Mouse (Mus musculus) cerebellum, postnatal 4 days (tissue): ENCODE measurements around the gene Gm4707.
"Not testable (repeated sequence)": the region's sequence is repeated elsewhere in the genome, so short reads cannot be mapped to it uniquely, and the experiment has no call there.

Experiments
- DNase-seq, 2 experiments: peaks; one replicate each; pipeline ENCODE4 v3.0.0; 2022; ENCODE audit warnings: low spot score in 2 of 2, mixed read lengths in 1 of 2

Gene Gm4707

GRCm38 (mm10) chr17:71459818-71460217 lies at the start of gene Gm4707:
TSS of gene Gm4707 (minus strand) at chr17:71459918.
- no peak for DNase-seq

- DNase-seq: no peak
Measured at GRCm38 (mm10) chr17:71506832-71507231, 47.1 kb upstream of the Gm4707 start.

- no peak for DNase-seq
Measured at GRCm38 (mm10) chr17:71495784-71496183, 36.1 kb upstream of the Gm4707 start.

- DNase-seq: no peak
Measured at GRCm38 (mm10) chr17:71491332-71491686, 31.6 kb upstream of the Gm4707 start.

GRCm38 (mm10) chr17:71490666-71491331 lies 31.1 kb upstream of the Gm4707 start:
- no peak for DNase-seq

GRCm38 (mm10) chr17:71489703-71490461 lies 30.2 kb upstream of the Gm4707 start:
- no peak for DNase-seq

- no peak for DNase-seq
Measured at GRCm38 (mm10) chr17:71486231-71486851, 26.6 kb upstream of the Gm4707 start.

- DNase-seq: no peak
Measured at GRCm38 (mm10) chr17:71485791-71486230, 26.1 kb upstream of the Gm4707 start.

GRCm38 (mm10) chr17:71484711-71485110 lies 25.0 kb upstream of the Gm4707 start:
- DNase-seq: no peak

- no peak for DNase-seq
Measured at GRCm38 (mm10) chr17:71483418-71484060, 23.8 kb upstream of the Gm4707 start.

- no peak for DNase-seq
Measured at GRCm38 (mm10) chr17:71479381-71479901, 19.7 kb upstream of the Gm4707 start.

- no peak for DNase-seq
Measured at GRCm38 (mm10) chr17:71477481-71477880, 17.8 kb upstream of the Gm4707 start.

- DNase-seq: no peak
Measured at GRCm38 (mm10) chr17:71476346-71477020, 16.8 kb upstream of the Gm4707 start.

- peak; percentile 25 to 73 for DNase-seq
Measured at GRCm38 (mm10) chr17:71475705-71476089, 16.0 kb upstream of the Gm4707 start.

GRCm38 (mm10) chr17:71474762-71475704 lies 15.3 kb upstream of the Gm4707 start, which contains the start of gene Smchd1:
TSS of gene Smchd1 (minus strand) at chr17:71475343.
- DNase-seq: peak; percentile 85 to 94

GRCm38 (mm10) chr17:71474128-71474527 lies 14.4 kb upstream of the Gm4707 start:
- no peak for DNase-seq

- no peak for DNase-seq
Measured at GRCm38 (mm10) chr17:71471261-71471660, 11.5 kb upstream of the Gm4707 start.

GRCm38 (mm10) chr17:71460312-71460711 lies 594 bp upstream of the Gm4707 start:
- no peak for DNase-seq

GRCm38 (mm10) chr17:71457361-71457760 lies 2.4 kb downstream of the Gm4707 start:
- DNase-seq: not testable (repeated sequence)

GRCm38 (mm10) chr17:71445191-71445590 lies 14.5 kb downstream of the Gm4707 start:
- no peak for DNase-seq
